Mouse (Mus musculus) hindbrain, postnatal 0 days (tissue): Measurements from ENCODE around the gene Gm49368. TPM values are rescaled to one million over a fixed set of nuclear protein-coding genes. Genes with fewer than 3 reads are reported as not detected.

Experiments used
- ATAC-seq: fragments of 200-750 bp; cut with Nextera tagmentation; 2 replicates; pipeline ENCODE4 v1.8.0; 2017; ENCODE audit warnings: mild to moderate bottlenecking, moderate TSS enrichment, moderate library complexity
- DNase-seq: peaks from one replicate; pipeline ENCODE4 v3.0.0-alpha.2; 2015; ENCODE audit warnings: low spot score
- H3K27ac ChIP-seq: fragments of 300-500 bp; sonication (generic); 2 replicates; pipeline ENCODE4 v1.5.1; 2014; ENCODE audit warnings: mild to moderate bottlenecking
- H3K27me3 ChIP-seq: fragments of 300-500 bp; sonication (generic); 2 replicates; pipeline ENCODE4 v1.6.1; 2014; ENCODE audit warnings: low read length, mixed read lengths; ENCODE audit not compliant: insufficient read depth
- H3K36me3 ChIP-seq: fragments of 300-500 bp; sonication (generic); 2 replicates; pipeline ENCODE4 v1.6.1; 2014; ENCODE audit warnings: low read length, mixed read lengths; ENCODE audit not compliant: insufficient read depth
- H3K4me1 ChIP-seq: fragments of 300-500 bp; sonication (generic); 2 replicates; pipeline ENCODE4 v1.6.1; 2014; ENCODE audit warnings: antibody characterized with exemption, low read length, mixed read lengths; ENCODE audit not compliant: insufficient read depth
- H3K4me2 ChIP-seq: fragments of 300-500 bp; sonication (generic); 2 replicates; pipeline ENCODE4 v1.6.1; 2014; ENCODE audit warnings: low read depth, mild to moderate bottlenecking, low read length, moderate library complexity, mixed read lengths
- H3K4me3 ChIP-seq: fragments of 300-500 bp; sonication (generic); 2 replicates; pipeline ENCODE4 v1.5.1; 2014; ENCODE audit warnings: low read length
- H3K9ac ChIP-seq: fragments of 300-500 bp; sonication (generic); replicated peaks from 2 replicates; pipeline ENCODE4 v1.6.1; 2014; ENCODE audit warnings: mild to moderate bottlenecking, low read length, moderate library complexity, mixed read lengths
- H3K9me3 ChIP-seq: fragments of 300-500 bp; sonication (generic); 2 replicates; pipeline ENCODE4 v1.6.1; 2016; ENCODE audit warnings: low read length, mixed read lengths
- CTCF ChIP-seq: IDR thresholded peaks from 2 replicates; pipeline ENCODE4 v1.5.1; 2016; ENCODE audit warnings: antibody characterized with exemption, control low read depth, low read depth
- WGBS: fragments of 180-500 bp; shearing (Covaris S2); extraction: QIAGEN DNeasy Blood & Tissue Kit; methylation state at CpG from one replicate; pipeline ENCODE4 v1.1.7; 2014; 5-methylcytosine and 5-hydroxymethylcytosine counted together
- polyA plus RNA-seq: library from polyadenylated mRNA; unstranded; fragments of >200 nt; fragmentation: Nextera tagmentation; extraction: Ambion mirVana; gene quantifications from 2 replicates; pipeline ENCODE4 v1.2.1, GENCODE M21; 2015
- total RNA-seq: library from RNA; depleted of rRNA; stranded (reverse); fragments of >200 nt; gene quantifications from 2 replicates; pipeline ENCODE4 v1.2.3, GENCODE M21; 2014

Gene Gm49368
- total and polyA plus RNA-seq, 2 experiments from 2014 or later: not detected

GRCm38 (mm10) chr7:128053061-128053460 lies 9.4 kb upstream of the Gm49368 start:
- Histone ChIP-seq H3K4me2 (no peak overlapping the region), H3K4me3 (no peak overlapping the region), H3K27me3 (no peaks in the 10 kb centered on the region), H3K9ac (no peak overlapping the region), H3K4me1 (no peaks in the 10 kb centered on the region), H3K36me3 (no peaks in the 10 kb centered on the region), H3K9me3 (no peaks in the 10 kb centered on the region), H3K27ac (no peak overlapping the region)
- ATAC-seq (no peak), DNase-seq (no peak)
- 85% methylated on average over 5 of the region's 5 CpGs for WGBS
- no peak for TF ChIP-seq CTCF

GRCm38 (mm10) chr7:128056917-128057444 lies 5.5 kb upstream of the Gm49368 start:
- no peak for TF ChIP-seq CTCF
- H3K4me3 ChIP-seq: no peak overlapping the region
- DNase-seq (no peak), ATAC-seq (no peak)
- H3K4me1 ChIP-seq: no peaks in the 10 kb centered on the region
- no peaks in the 10 kb centered on the region for H3K36me3 ChIP-seq
- H3K9ac ChIP-seq: no peak overlapping the region
- no peaks in the 10 kb centered on the region for H3K9me3 ChIP-seq
- H3K27ac ChIP-seq: no peak overlapping the region
- no peak overlapping the region for H3K4me2 ChIP-seq
- no peaks in the 10 kb centered on the region for H3K27me3 ChIP-seq
- WGBS: 54% methylated on average over 3 of the region's 3 CpGs

GRCm38 (mm10) chr7:128057860-128058259 lies 4.6 kb upstream of the Gm49368 start:
- H3K4me1 ChIP-seq: no peaks in the 10 kb centered on the region
- no peak overlapping the region for H3K9ac ChIP-seq
- no peaks in the 10 kb centered on the region for H3K27me3 ChIP-seq

GRCm38 (mm10) chr7:128058576-128058975 lies 3.9 kb upstream of the Gm49368 start:
- H3K9ac ChIP-seq: no peak overlapping the region
- no peaks in the 10 kb centered on the region for H3K9me3 ChIP-seq
- no peak for ATAC-seq

More at GRCm38 (mm10) chr7:128057860-128058259, 4.6 kb upstream of the Gm49368 start:
- H3K4me2 ChIP-seq: no peak overlapping the region
- DNase-seq (no peak), ATAC-seq (no peak)
- no peak overlapping the region for H3K4me3 ChIP-seq
- 80% methylated on average over 8 of the region's 8 CpGs for WGBS
- TF ChIP-seq CTCF: no peak
- no peaks in the 10 kb centered on the region for H3K9me3 ChIP-seq
- no peaks in the 10 kb centered on the region for H3K36me3 ChIP-seq
- no peak overlapping the region for H3K27ac ChIP-seq

GRCm38 (mm10) chr7:128059091-128059490 lies 3.4 kb upstream of the Gm49368 start:
- Histone ChIP-seq H3K36me3 (no peaks in the 10 kb centered on the region), H3K4me1 (no peaks in the 10 kb centered on the region), H3K9ac (no peak overlapping the region), H3K27me3 (no peaks in the 10 kb centered on the region), H3K27ac (no peak overlapping the region), H3K4me3 (no peak overlapping the region), H3K4me2 (no peak overlapping the region), H3K9me3 (no peaks in the 10 kb centered on the region)
- DNase-seq: no peak
- no peak for ATAC-seq
- WGBS: 81% methylated on average over 4 of the region's 4 CpGs
- TF ChIP-seq CTCF: no peak

More at GRCm38 (mm10) chr7:128058576-128058975, 3.9 kb upstream of the Gm49368 start:
- no peak for TF ChIP-seq CTCF
- Histone ChIP-seq H3K4me3 (no peak overlapping the region), H3K27ac (no peak overlapping the region), H3K4me2 (no peak overlapping the region), H3K27me3 (no peaks in the 10 kb centered on the region), H3K36me3 (no peaks in the 10 kb centered on the region), H3K4me1 (no peaks in the 10 kb centered on the region)
- 69% methylated on average over 7 of the region's 7 CpGs for WGBS
- DNase-seq: no peak

- 77% methylated on average over 6 of the region's 6 CpGs for WGBS
Measured at GRCm38 (mm10) chr7:128063211-128063781, 813 bp downstream of the Gm49368 start.

GRCm38 (mm10) chr7:128065547-128065946 lies 3.1 kb downstream of the Gm49368 start:
- Histone ChIP-seq H3K4me2 (no peak overlapping the region), H3K27ac (no peak overlapping the region), H3K9ac (no peak overlapping the region), H3K36me3 (no peaks in the 10 kb centered on the region), H3K9me3 (no peaks in the 10 kb centered on the region), H3K27me3 (no peaks in the 10 kb centered on the region), H3K4me1 (no peaks in the 10 kb centered on the region), H3K4me3 (no peak overlapping the region)
- 81% methylated on average over 5 of the region's 5 CpGs for WGBS
- no peak for TF ChIP-seq CTCF
- DNase-seq (no peak), ATAC-seq (no peak)

More at GRCm38 (mm10) chr7:128063211-128063781, 813 bp downstream of the Gm49368 start:
- no peak overlapping the region for H3K27ac ChIP-seq
- DNase-seq (no peak), ATAC-seq (no peak)
- no peaks in the 10 kb centered on the region for H3K4me1 ChIP-seq
- no peaks in the 10 kb centered on the region for H3K9me3 ChIP-seq
- no peak overlapping the region for H3K9ac ChIP-seq
- H3K27me3 ChIP-seq: no peaks in the 10 kb centered on the region
- no peak overlapping the region for H3K4me2 ChIP-seq
- TF ChIP-seq CTCF: no peak
- H3K36me3 ChIP-seq: no peaks in the 10 kb centered on the region
- no peak overlapping the region for H3K4me3 ChIP-seq
